Mouse (Mus musculus) layer of hippocampus, postnatal 10 days (tissue): ENCODE results near the gene Slc16a12. TPM values are rescaled to one million over a fixed set of nuclear protein-coding genes. Genes with fewer than 3 reads are reported as not detected.
"Not testable (repeated sequence)": the region's sequence is repeated elsewhere in the genome, so short reads cannot be mapped to it uniquely, and the experiment has no call there.

Source experiments
- DNase-seq, 2 experiments: peaks; one replicate each; pipeline ENCODE4 v3.0.0; 2021; ENCODE audit warnings: low spot score in 2 of 2
- total RNA-seq, 2 experiments: library from RNA; stranded (reverse); gene quantifications; 2 replicates each; pipeline ENCODE4 v1.2.3; 2021

The Slc16a12 gene
- total RNA-seq, 2 experiments from 2014 or later: 2.5 to 3.0 TPM

GRCm38 (mm10) chr19:34678428-34678827, 68.7 kb downstream of the Slc16a12 start:
- DNase-seq: no peak

GRCm38 (mm10) chr19:34673476-34673875, 73.6 kb downstream of the Slc16a12 start:
- no peak for DNase-seq

GRCm38 (mm10) chr19:34666127-34666526, 81.0 kb downstream of the Slc16a12 start:
- DNase-seq: peak; percentile 78 to 80

GRCm38 (mm10) chr19:34662740-34663139, 84.3 kb downstream of the Slc16a12 start:
- no peak for DNase-seq

GRCm38 (mm10) chr19:34662067-34662507, 85.0 kb downstream of the Slc16a12 start:
- DNase-seq: peak; percentile 28 to 41

- no peak for DNase-seq
These were observed 90.4 kb downstream of the Slc16a12 start for GRCm38 (mm10) chr19:34656511-34657298.

- DNase-seq: no peak
These were observed 91.8 kb downstream of the Slc16a12 start for GRCm38 (mm10) chr19:34655227-34655805.

- no peak for DNase-seq
These were observed 96.1 kb downstream of the Slc16a12 start for GRCm38 (mm10) chr19:34650997-34651396.

- no peak for DNase-seq
These were observed 96.8 kb downstream of the Slc16a12 start for GRCm38 (mm10) chr19:34650276-34650675.

GRCm38 (mm10) chr19:34647630-34648029, 99.5 kb downstream of the Slc16a12 start:
- not testable (repeated sequence) for DNase-seq

GRCm38 (mm10) chr19:34642616-34643015, 104.5 kb downstream of the Slc16a12 start:
- no peak for DNase-seq

- no peak for DNase-seq
These were observed 106.5 kb downstream of the Slc16a12 start, which contains the start of the genes Ifit1bl2 and Ifit1 for GRCm38 (mm10) chr19:34640623-34641022. TSS of gene Ifit1bl2 (minus strand) at chr19:34640743. TSS of gene Ifit1 (plus strand) at chr19:34640871.

GRCm38 (mm10) chr19:34636933-34637557, 110.0 kb downstream of the Slc16a12 start:
- peak; percentile 66 to 69 for DNase-seq

GRCm38 (mm10) chr19:34633484-34633883, 113.6 kb downstream of the Slc16a12 start:
- no peak for DNase-seq

GRCm38 (mm10) chr19:34631487-34631886, 115.6 kb downstream of the Slc16a12 start:
- DNase-seq: no peak

GRCm38 (mm10) chr19:34627496-34627895, 119.6 kb downstream of the Slc16a12 start:
- DNase-seq: no peak

GRCm38 (mm10) chr19:34624663-34625062, 122.4 kb downstream of the Slc16a12 start:
- DNase-seq: no peak

- no peak for DNase-seq
These were observed 123.3 kb downstream of the Slc16a12 start for GRCm38 (mm10) chr19:34623781-34624180.

GRCm38 (mm10) chr19:34620871-34621270, 126.2 kb downstream of the Slc16a12 start:
- no peak for DNase-seq
